Mouse (Mus musculus) cerebellum, adult 9-10 months (tissue): Measurements from ENCODE around the gene Gcnt3.

ENCODE experiments used
- DNase-seq: peaks from one replicate; pipeline ENCODE4 v3.0.0; 2022

Gcnt3 gene

DNA sequence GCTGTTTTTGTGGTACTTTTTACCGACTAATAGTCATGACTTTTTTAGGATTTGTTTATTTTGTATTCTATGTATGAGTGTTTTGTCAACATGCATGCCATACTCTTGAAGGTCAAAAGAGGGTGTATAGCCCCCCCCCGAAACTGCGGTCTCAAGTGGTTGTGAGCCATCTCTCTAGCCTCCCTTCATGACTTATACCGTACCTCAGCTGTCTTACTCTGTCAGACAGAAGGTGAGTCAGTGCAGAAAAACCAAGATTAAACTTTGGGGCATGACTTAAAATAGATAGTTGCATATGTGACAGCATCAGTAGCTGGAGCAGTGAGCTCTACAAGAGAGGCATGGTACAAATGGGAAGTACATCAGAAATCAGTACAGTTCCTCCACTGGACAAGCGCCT is 43.3 kb downstream of the Gcnt3 start:
- no peak for DNase-seq

DNA sequence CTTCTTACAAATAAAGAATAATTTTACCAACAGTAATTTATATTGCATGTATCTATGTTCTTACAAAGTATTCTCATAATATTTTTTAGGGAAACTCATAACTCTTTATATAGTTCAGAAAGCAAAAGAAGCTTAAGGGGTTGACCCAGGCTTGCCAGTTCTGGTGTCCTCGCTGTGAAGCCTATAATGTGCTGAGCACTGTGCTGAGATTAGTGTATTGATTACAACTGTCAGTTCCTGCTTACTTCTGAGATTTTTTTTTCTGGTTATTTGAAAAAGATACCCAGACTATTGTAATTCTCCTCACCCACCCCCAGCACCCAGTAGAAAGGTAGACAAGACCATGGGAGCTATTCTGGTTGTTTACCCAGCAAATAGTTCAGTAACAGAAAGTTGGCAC is 44.4 kb downstream of the Gcnt3 start:
- DNase-seq, result no peak

DNA sequence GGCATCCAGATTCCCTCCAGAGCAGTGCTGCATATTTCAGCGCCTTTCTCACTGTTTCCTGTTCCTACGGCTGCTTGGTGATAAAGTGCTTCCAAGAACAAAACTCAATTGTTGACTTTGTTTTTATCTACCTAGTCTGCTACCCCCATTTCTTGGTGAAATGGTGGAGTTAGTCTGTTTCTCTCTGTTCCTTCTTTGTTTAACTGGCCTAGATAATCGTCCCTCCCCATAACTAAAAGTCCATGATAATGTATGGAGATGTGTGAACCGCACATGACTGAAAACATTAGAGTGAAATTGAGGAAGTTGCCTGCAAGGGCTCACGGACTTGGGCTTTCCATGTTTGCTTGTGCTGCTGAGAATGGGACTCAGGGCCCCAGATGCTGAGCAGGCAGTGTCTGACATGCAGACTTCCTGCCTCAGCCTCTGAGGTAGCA is 45.0 kb downstream of the Gcnt3 start:
- no peak for DNase-seq

DNA sequence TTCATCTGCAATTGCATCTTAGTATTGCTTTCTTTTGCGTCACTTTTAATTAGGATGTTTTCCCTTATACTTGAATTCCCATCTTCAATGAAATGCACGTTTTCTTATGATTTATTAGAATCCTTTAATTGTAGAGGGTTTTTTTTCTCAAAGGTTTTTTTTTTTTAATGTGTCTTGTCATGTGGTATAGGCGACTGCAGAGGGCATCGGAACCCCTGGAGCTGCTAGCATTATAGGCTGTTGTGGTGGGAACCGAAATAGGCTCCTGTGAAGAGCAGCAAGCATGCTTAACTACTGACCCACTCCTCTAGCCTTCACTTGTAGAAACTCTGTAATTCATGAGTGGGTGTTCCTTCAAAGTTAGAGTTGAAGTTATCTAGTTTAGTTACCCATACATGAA is 47.5 kb downstream of the Gcnt3 start:
- no peak for DNase-seq

DNA sequence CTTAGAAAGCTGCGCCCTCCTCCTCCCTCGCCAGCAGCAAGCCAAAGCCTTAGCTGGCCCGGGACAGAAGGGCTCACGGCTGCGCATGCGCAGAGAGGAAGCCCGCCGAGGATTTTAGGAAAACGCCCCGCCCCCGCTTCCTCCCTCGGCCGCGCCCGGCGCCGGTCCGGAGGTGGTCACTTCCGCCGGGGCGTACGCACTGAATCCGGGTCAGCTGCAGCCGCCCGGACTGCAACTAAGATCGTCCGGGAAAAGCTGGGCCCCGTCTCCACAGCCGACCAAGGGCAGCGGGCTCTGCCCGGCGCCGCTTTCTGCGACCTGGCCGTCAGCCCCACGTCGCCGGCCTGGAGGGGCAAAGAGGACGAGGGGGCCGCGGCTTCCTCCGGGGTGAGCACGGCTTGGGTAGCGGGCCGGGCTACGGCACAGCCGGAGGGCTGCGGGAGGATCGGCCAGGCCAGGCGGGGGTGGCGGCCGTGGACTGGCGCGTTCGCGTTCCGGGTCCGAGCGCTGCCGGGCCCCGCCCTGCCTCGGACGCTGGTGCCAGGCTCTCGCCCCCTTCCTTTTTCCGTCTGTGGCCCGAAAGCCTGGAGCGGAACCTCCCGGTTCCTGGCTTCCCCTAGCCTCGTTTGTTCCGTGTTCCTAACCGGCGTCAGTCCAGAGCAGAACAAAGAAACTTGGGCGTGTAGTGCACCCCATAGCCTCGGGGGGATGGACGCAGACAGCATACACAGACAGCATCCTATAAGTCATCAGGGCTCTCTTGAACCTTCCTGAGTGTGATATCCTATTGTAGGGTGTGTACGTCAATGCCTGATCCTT is 48.4 kb downstream of the Gcnt3 start, which contains the start of gene Bnip2:
Bnip2 (plus strand) TSS at position 164 of the 819 bp plus-strand sequence.
- peak; percentile 94 for DNase-seq

DNA sequence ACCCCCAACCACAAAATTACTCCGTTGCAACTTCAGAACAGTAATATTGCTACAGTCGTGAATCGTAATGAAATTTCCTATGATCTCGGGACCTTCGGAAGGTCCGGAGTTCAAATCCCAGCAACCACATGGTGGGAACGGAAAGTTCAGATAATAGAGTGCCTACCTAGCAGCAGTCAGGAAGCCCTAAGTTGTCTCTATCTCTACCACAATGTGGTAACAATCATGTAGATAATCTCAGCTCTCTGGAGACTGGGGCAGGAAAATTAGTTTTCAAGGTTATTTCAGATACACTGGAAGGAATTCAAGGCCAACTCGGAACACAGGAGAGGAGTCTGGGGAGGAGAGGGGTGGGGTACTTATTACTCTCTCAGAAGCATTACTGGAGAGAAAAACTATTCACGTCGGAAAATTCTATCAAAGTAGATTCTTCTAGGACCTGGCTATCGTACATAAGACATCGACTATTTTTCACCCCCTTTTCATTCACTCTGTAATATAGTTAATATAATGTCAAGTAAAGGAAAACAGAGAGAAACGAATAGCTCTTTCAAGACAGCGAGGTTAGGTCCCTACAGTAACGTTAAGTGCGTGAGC is 49.1 kb downstream of the Gcnt3 start:
- no peak for DNase-seq

DNA sequence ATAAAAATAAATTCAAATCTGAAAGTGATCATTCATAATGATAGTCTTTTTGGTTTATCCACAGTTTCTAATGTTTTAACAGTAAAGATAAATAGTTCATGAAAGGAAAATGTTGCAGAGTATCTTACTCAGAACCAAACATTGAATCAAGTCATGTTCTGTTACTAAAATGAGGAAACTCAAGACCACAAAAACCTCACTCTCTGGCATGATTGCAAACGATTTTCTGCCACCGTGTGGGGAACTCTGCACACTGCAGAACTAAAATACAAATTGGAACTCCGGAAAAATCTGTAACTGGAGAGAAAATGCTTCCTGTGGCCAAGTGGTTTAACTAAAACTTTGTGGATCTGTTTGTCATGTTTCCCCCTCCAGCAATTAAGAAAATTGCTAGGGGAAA is 50.3 kb downstream of the Gcnt3 start:
- DNase-seq, result peak; percentile 54

DNA sequence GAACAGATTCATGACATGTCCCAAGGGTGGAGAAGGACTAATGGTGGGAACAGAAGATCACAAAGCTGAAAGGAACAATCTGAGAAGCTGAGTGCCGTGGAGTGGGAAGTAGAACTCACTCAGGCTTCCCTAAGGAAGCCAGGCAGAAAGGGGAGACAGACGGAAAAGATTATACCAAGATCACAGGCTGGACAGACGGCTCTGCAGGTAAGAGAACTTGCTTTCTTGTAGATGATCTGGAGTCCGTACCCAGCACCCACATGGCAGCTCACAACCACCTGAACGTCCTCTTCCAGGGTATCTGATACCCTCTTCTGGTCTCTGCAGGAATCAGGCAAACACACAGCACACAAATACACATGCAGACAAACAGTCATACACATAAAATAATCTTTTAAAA is 51.3 kb downstream of the Gcnt3 start:
- DNase-seq, result no peak

DNA sequence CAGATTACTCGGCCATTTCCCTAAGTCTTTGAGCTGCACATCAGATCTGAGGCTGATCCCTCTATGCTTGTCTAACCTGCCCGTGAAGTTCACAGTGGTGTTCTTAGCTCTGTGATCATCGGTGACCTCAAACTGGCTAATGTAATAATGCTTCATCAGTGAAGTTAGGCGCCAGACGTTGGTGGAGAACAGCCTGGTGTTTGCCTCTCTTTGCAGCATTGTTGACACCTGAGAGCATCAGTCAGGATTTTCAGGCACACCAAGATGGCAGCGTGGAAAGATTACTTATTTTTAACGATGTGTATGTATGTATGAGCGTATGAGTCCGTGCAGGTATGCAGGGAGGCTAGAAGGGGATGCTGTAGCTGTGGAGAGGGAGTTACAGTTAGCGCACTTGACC is 51.8 kb downstream of the Gcnt3 start:
- no peak for DNase-seq

DNA sequence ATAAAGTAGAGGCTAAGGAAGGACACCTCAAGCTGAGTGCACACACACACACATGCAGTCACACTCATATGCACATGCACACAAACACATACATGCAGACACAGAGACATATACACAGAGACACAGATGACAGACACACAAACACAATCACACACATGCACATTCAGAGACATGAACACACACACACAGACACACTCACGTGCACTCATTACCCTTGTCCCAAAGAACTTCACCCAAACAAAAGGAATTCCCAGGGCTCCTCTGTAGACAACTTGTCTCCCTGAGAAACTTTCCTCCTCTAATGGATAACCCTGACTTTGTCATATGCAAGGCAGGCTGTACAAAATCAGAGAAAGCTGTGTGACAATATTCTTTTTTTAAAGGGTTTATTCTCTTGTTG is 52.4 kb downstream of the Gcnt3 start:
- no peak for DNase-seq
